Mouse (Mus musculus) splenic B cell, adult 2 months (primary cell): ENCODE data around the gene Ankrd9.

Experiments used
- DNase-seq: peaks from one replicate; pipeline ENCODE4 v3.0.0-alpha.2; 2011; ENCODE audit warnings: low read depth, low spot score
- H3K27me3 ChIP-seq: 2 replicates; pipeline ENCODE4 v1.6.1; 2012; ENCODE audit warnings: mild to moderate bottlenecking, low read length, moderate library complexity, mixed read lengths; ENCODE audit not compliant: control insufficient read depth, poor library complexity, insufficient read depth, severe bottlenecking
- H3K36me3 ChIP-seq: 2 replicates; pipeline ENCODE4 v1.6.1; 2012; ENCODE audit warnings: mild to moderate bottlenecking, low read length, moderate library complexity, mixed read lengths; ENCODE audit not compliant: control insufficient read depth, poor library complexity, insufficient read depth, severe bottlenecking

Gene Ankrd9

GRCm38 (mm10) chr12:110978607-110979406 is at the start of gene Ankrd9:
Gene Ankrd9, minus strand, starts transcription at chr12:110979040.
- Histone ChIP-seq H3K36me3 (no peaks in the 10 kb centered on the region; the same call in 1 of the 2 replicates), H3K27me3 (no peaks in the 10 kb centered on the region)
- DNase-seq, result peak; percentile 90

- DNase-seq, result no peak
- Histone ChIP-seq H3K27me3 (no peaks in the 10 kb centered on the region), H3K36me3 (no peaks in the 10 kb centered on the region)
Observed at GRCm38 (mm10) chr12:111021577-111021976, 42.7 kb upstream of the Ankrd9 start.

GRCm38 (mm10) chr12:111021138-111021537 is 42.3 kb upstream of the Ankrd9 start:
- Histone ChIP-seq H3K27me3 (no peaks in the 10 kb centered on the region), H3K36me3 (no peaks in the 10 kb centered on the region)
- DNase-seq, result no peak

- DNase-seq, result no peak
- H3K36me3 ChIP-seq, result no peaks in the 10 kb centered on the region
- no peaks in the 10 kb centered on the region for H3K27me3 ChIP-seq
Observed at GRCm38 (mm10) chr12:111019086-111019485, 40.2 kb upstream of the Ankrd9 start.

GRCm38 (mm10) chr12:111018068-111018467 is 39.2 kb upstream of the Ankrd9 start:
- H3K36me3 ChIP-seq, result no peaks in the 10 kb centered on the region
- no peak for DNase-seq
- H3K27me3 ChIP-seq, result no peaks in the 10 kb centered on the region

- DNase-seq, result no peak
- Histone ChIP-seq H3K36me3 (no peaks in the 10 kb centered on the region), H3K27me3 (no peaks in the 10 kb centered on the region)
Observed at GRCm38 (mm10) chr12:111016807-111017206, 38.0 kb upstream of the Ankrd9 start.

- no peaks in the 10 kb centered on the region for H3K27me3 ChIP-seq
- no peak for DNase-seq
- no peaks in the 10 kb centered on the region for H3K36me3 ChIP-seq
Observed at GRCm38 (mm10) chr12:111009615-111010257, 30.9 kb upstream of the Ankrd9 start.

GRCm38 (mm10) chr12:111008500-111009490 is 30.0 kb upstream of the Ankrd9 start:
- no peak for DNase-seq
- H3K27me3 ChIP-seq, result no peaks in the 10 kb centered on the region
- no peaks in the 10 kb centered on the region for H3K36me3 ChIP-seq

GRCm38 (mm10) chr12:111007134-111008103 is 28.6 kb upstream of the Ankrd9 start:
- Histone ChIP-seq H3K36me3 (no peaks in the 10 kb centered on the region), H3K27me3 (no peaks in the 10 kb centered on the region)
- DNase-seq, result peak; percentile 52

- DNase-seq, result no peak
- Histone ChIP-seq H3K36me3 (no peaks in the 10 kb centered on the region), H3K27me3 (no peaks in the 10 kb centered on the region)
Observed at GRCm38 (mm10) chr12:111006339-111006738, 27.5 kb upstream of the Ankrd9 start.

- Histone ChIP-seq H3K27me3 (no peaks in the 10 kb centered on the region), H3K36me3 (no peaks in the 10 kb centered on the region)
- no peak for DNase-seq
Observed at GRCm38 (mm10) chr12:111005803-111006202, 27.0 kb upstream of the Ankrd9 start.

GRCm38 (mm10) chr12:111004142-111004541 is 25.3 kb upstream of the Ankrd9 start:
- Histone ChIP-seq H3K27me3 (no peaks in the 10 kb centered on the region), H3K36me3 (no peaks in the 10 kb centered on the region)
- no peak for DNase-seq

GRCm38 (mm10) chr12:111000956-111001355 is 22.1 kb upstream of the Ankrd9 start:
- no peak for DNase-seq
- Histone ChIP-seq H3K27me3 (no peaks in the 10 kb centered on the region), H3K36me3 (no peaks in the 10 kb centered on the region)

- DNase-seq, result no peak
- Histone ChIP-seq H3K36me3 (no peaks in the 10 kb centered on the region), H3K27me3 (no peaks in the 10 kb centered on the region)
Observed at GRCm38 (mm10) chr12:110999820-111000219, 21.0 kb upstream of the Ankrd9 start.
